Mouse (Mus musculus): ENCODE results near the gene Cd40lg.

The Cd40lg gene

GRCm38 (mm10) chrX:57263515-57263914, 51.6 kb downstream of the Cd40lg start:
- DNase-seq (ENCODE audit: low read depth, low spot score) = no peak

Measured in brain, adult 2 months (tissue).